Mouse (Mus musculus) CH12.LX (cell line): ENCODE measurements around the gene Slc45a1.

Source experiments
- CTCF ChIP-seq, 2 experiments: IDR thresholded peaks in 1 of 2; conservative IDR thresholded peaks in 1 of 2; 2 replicates each; pipeline ENCODE4 v1.5.1; 2011 to 2012; ENCODE audit warnings: low read depth in 2 of 2, low read length in 2 of 2, improper control_type of control experiment in 1 of 2, inconsistent platforms in 1 of 2, mild to moderate bottlenecking in 1 of 2, moderate library complexity in 1 of 2
- SIN3A ChIP-seq: IDR thresholded peaks from 2 replicates; pipeline ENCODE4 v1.6.1; 2012; ENCODE audit warnings: low read length, improper control_type of control experiment, inconsistent platforms

DNA sequence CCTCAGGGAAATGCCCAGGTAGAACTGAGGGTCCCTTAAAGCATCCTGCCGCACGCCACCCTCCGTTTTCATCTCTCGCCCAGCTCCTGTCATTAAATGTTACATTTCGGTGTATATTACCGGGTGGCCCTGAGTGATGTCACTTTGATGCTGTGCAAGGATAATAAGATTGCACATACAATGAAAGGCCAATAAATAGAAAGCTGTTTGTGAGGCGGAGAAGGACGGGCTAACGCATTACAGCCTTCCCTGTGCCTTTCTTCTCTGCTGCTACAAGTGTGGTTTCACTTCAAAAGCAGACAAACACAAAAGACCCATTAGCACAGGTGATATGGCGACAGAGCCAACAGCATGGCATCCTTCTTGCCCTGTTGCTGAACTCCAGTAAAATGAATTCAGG is 50.5 kb downstream of the Slc45a1 start:
- no peak for TF ChIP-seq CTCF (conservative IDR thresholded peaks at IDR 0.05 in 1 of 2, IDR thresholded peaks at IDR 0.05 in 1 of 2; ENCODE audit: low read depth in 2 of 2, low read length in 2 of 2)
- no peak for TF ChIP-seq SIN3A
